Comparison of ENCODE assay signal across 25 mouse cellular contexts in genomic region chr13:74095936-74096335, GRCm38 (mm10). TPM values are rescaled to one million over a fixed set of nuclear protein-coding genes. Genes with fewer than 3 reads are reported as not detected.
"Had no signal": no experiment of that assay in that cellular context is flagged by ENCODE, and none has a peak within 500 bp of the region (broad histone marks: within the 10 kb centered on the region; RNA-seq: fewer than 3 reads in every experiment).

No protein-coding gene starts in this region.

- H3K4me2 ChIP-seq: heart, embryonic 13.5 days; heart, embryonic 15.5 days; hindbrain, embryonic 13.5 days; hindbrain, embryonic 15.5 days; kidney, embryonic 15.5 days; limb, embryonic 13.5 days; limb, embryonic 15.5 days had no signal

- DNase-seq: forebrain, postnatal 0 days; gastrocnemius, postnatal 14 days; gastrocnemius, postnatal 36 days; heart, adult 18-20 months; heart, postnatal 14 days; heart, postnatal 36 days; kidney, adult 11 months; kidney, adult 2 months; kidney, adult 9 months; kidney, postnatal 14 days; kidney, postnatal 36 days; layer of hippocampus, adult 9-11 months; layer of hippocampus, postnatal 36 days; left cerebral cortex, postnatal 4 days had no signal

- H3K9ac ChIP-seq: forebrain, postnatal 0 days; heart, embryonic 13.5 days; heart, embryonic 15.5 days; hindbrain, embryonic 13.5 days; hindbrain, embryonic 15.5 days; kidney, embryonic 15.5 days; limb, embryonic 13.5 days; limb, embryonic 15.5 days had no signal

- H3K36me3 ChIP-seq: heart, embryonic 10.5 days; heart, embryonic 13.5 days; heart, embryonic 15.5 days; hindbrain, embryonic 13.5 days; hindbrain, embryonic 15.5 days; kidney, embryonic 15.5 days; limb, embryonic 13.5 days; limb, embryonic 15.5 days had no signal

- H3K27me3 ChIP-seq: heart, embryonic 13.5 days; heart, embryonic 15.5 days; hindbrain, embryonic 13.5 days; hindbrain, embryonic 15.5 days; kidney, embryonic 15.5 days; limb, embryonic 13.5 days; limb, embryonic 15.5 days had no signal

- H3K9me3 ChIP-seq: heart, embryonic 10.5 days; heart, embryonic 13.5 days; heart, embryonic 15.5 days; hindbrain, embryonic 13.5 days; hindbrain, embryonic 15.5 days; kidney, embryonic 15.5 days; limb, embryonic 13.5 days; limb, embryonic 15.5 days had no signal

- H3K27ac ChIP-seq: heart, embryonic 10.5 days; heart, embryonic 13.5 days; heart, embryonic 15.5 days; hindbrain, embryonic 13.5 days; hindbrain, embryonic 15.5 days; hindbrain, postnatal 0 days; kidney, embryonic 15.5 days; kidney, postnatal 0 days; limb, embryonic 13.5 days; limb, embryonic 15.5 days had no signal

- H3K4me1 ChIP-seq: hindbrain, embryonic 13.5 days; hindbrain, embryonic 15.5 days; kidney, embryonic 15.5 days; limb, embryonic 15.5 days had no signal

- H3K4me3 ChIP-seq: heart, embryonic 10.5 days; heart, embryonic 13.5 days; heart, embryonic 15.5 days; hindbrain, embryonic 13.5 days; hindbrain, embryonic 15.5 days; kidney, embryonic 15.5 days; limb, embryonic 13.5 days; limb, embryonic 15.5 days had no signal

RNA-seq across cellular contexts. Expression of gene Slc9a3, which starts 25.3 kb away (rescaled TPM):
- polyA plus RNA-seq: heart, embryonic 13.5 days; hindbrain, embryonic 11.5 days; limb, embryonic 13.5 days had no signal
